Mouse (Mus musculus) heart, embryonic 13.5 days (tissue): ENCODE measurements around the gene Traf3ip2. TPM values are rescaled to one million over a fixed set of nuclear protein-coding genes. Genes with fewer than 3 reads are reported as not detected.
A peak's percentile ranks its signal among the peaks of the same experiment; 100 is the strongest.

Experiments
- ATAC-seq: fragments of 200-750 bp; cut with Nextera tagmentation; 2 replicates; pipeline ENCODE4 v1.8.0; 2017; ENCODE audit warnings: moderate TSS enrichment; ENCODE audit not compliant: insufficient number of reproducible peaks, low FRiP score, low TSS enrichment; ENCODE audit errors: extremely low read depth
- H3K27ac ChIP-seq: fragments of 300-500 bp; sonication (generic); replicated peaks from 2 replicates; pipeline ENCODE4 v1.5.1; 2015; ENCODE audit warnings: moderate library complexity, mild to moderate bottlenecking, inconsistent platforms
- H3K27me3 ChIP-seq: fragments of 300-500 bp; sonication (generic); replicated peaks from 2 replicates; pipeline ENCODE4 v1.6.1; 2015; ENCODE audit warnings: mild to moderate bottlenecking, inconsistent platforms
- H3K36me3 ChIP-seq: fragments of 300-500 bp; sonication (generic); 2 replicates; pipeline ENCODE4 v1.6.1; 2015; ENCODE audit warnings: mild to moderate bottlenecking, inconsistent platforms
- H3K4me1 ChIP-seq: fragments of 300-500 bp; sonication (generic); 2 replicates; pipeline ENCODE4 v1.6.1; 2015; ENCODE audit warnings: inconsistent platforms
- H3K4me2 ChIP-seq: fragments of 300-500 bp; sonication (generic); 2 replicates; pipeline ENCODE4 v1.6.1; 2015; ENCODE audit warnings: inconsistent platforms, mild to moderate bottlenecking, moderate library complexity
- H3K4me3 ChIP-seq: fragments of 300-500 bp; sonication (generic); 2 replicates; pipeline ENCODE4 v1.5.1; 2015; ENCODE audit warnings: moderate library complexity, mild to moderate bottlenecking, inconsistent platforms
- H3K9ac ChIP-seq: fragments of 300-500 bp; sonication (generic); 2 replicates; pipeline ENCODE4 v1.6.1; 2015; ENCODE audit warnings: inconsistent platforms, mild to moderate bottlenecking, moderate library complexity
- H3K9me3 ChIP-seq: fragments of 300-500 bp; sonication (generic); 2 replicates; pipeline ENCODE4 v1.6.1; 2016; ENCODE audit warnings: inconsistent platforms
- WGBS: fragments of 180-500 bp; shearing (Covaris S2); methylation state at CpG from one replicate; pipeline ENCODE4 v1.1.7; 2015; ENCODE audit warnings: mixed read lengths; 5-methylcytosine and 5-hydroxymethylcytosine counted together
- polyA plus RNA-seq: library from polyadenylated mRNA; unstranded; fragments of >200 nt; fragmentation: Nextera tagmentation; extraction: Ambion mirVana; gene quantifications from 2 replicates; pipeline ENCODE4 v1.2.1, GENCODE M21; 2015

The Traf3ip2 gene
- polyA plus RNA-seq, 1 experiment from 2014 or later = 10.3 TPM

DNA sequence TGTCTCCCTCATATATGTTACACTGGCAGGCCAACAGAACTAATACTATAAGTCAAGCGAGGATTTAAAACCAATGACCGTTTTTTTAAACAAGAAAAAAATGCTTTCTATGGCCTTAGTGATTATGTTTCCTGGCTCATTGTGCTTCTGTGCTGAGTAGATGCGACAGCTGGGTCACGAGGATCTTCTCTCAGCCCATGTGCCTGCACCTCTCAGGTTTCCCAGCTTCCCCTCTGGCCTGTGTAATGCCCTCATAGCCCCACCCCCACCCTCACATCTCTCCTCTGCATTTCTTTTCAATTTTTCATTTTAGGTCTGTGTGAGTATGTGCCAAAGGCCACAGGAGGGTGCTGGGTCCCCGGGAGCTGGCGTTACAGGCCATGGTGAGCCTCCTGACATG lies 20.6 kb downstream of the Traf3ip2 start:
- Histone ChIP-seq H3K4me3 (no peak overlapping the region), H3K36me3 (peaks cover 45% of the 10 kb centered on the region), H3K4me2 (no peak overlapping the region), H3K27me3 (no peaks in the 10 kb centered on the region), H3K9ac (no peak overlapping the region), H3K4me1 (peaks cover 48% of the 10 kb centered on the region), H3K27ac (no peak overlapping the region), H3K9me3 (no peaks in the 10 kb centered on the region)
- ATAC-seq = no peak
- 88% methylated on average over 6 of the region's 6 CpGs for whole genome bisulfite sequencing

DNA sequence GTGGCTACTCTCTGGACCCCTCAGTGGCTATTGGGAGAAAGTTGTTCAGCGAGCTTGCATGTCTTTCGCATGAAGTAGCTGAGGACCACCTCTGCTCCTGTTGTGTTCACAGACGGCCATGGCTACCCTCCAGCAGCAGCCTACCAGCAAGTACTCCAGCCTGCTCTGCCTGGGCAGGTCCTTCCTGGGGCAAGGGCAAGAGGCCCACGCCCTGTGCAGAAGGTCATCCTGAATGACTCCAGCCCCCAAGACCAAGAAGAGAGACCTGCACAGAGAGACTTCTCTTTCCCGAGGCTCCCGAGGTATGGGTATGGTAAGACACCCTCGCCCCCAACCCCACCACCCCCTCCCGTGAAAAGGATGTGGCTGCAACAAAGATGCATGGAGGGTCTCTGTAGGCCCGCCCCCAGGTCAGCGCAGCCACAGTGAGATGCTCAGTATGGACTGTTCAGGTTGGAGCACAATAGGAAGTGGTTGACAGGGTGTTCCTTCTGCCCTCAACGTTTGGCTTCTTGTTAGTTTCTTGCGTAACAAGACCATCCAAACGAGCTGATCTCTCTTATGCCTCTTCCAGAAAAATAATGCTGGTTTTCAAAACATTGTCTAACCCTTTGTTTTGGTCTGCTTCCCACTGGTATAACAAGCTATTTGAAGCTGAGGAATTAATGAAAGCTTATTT lies 21.8 kb downstream of the Traf3ip2 start:
- peaks cover 54% of the 10 kb centered on the region for H3K36me3 ChIP-seq
- no peak overlapping the region for H3K27ac ChIP-seq
- H3K4me3 ChIP-seq = no peak overlapping the region
- H3K9ac ChIP-seq = no peak overlapping the region
- peaks cover 37% of the 10 kb centered on the region for H3K4me1 ChIP-seq
- ATAC-seq = no peak
- no peak overlapping the region for H3K4me2 ChIP-seq
- H3K9me3 ChIP-seq = no peaks in the 10 kb centered on the region
- H3K27me3 ChIP-seq = no peaks in the 10 kb centered on the region
- WGBS = 82% methylated on average over 13 of the region's 13 CpGs

DNA sequence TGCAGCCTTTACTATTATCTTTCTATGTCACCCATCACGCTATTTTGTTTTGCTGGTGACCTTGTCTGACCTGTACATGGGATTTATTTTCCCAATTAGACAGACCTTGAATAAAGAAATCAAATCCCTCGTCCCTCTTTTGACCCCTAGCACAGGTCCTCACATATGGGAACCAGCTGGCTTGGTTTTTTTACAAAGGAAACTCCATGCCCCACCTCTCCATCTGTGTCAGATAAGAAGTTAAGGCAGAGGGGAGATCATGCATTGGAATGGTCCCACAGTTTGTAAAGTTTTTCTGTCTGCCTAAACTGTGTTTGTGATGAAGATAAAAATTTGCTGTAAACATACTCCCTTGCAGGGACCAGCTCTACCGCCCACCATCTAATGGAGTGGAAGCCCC lies 26.1 kb downstream of the Traf3ip2 start:
- WGBS = 45% methylated on average over 3 of the region's 3 CpGs
- H3K9ac ChIP-seq = no peak overlapping the region
- no peak overlapping the region for H3K27ac ChIP-seq

DNA sequence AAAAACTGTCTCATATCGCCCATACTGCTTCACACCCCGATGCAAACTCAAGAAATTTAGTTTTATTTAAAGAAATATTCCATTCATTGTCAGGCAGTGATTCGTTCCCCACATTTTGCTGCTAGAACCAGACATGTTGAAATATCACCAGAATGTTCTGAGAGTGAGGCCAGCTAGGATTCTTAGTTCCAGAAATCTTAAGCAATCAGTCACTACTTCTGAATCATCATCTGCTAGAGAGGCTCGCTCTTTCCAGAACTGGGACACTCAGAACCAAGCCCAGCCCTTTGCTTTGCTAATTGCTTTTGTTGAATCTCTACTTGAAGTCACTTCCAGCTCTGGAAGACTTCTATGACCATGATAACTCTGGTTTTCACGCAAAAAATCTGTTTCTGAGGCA lies 27.0 kb downstream of the Traf3ip2 start:
- no peak for ATAC-seq
- Histone ChIP-seq H3K9ac (no peak overlapping the region), H3K9me3 (no peaks in the 10 kb centered on the region), H3K4me3 (no peak overlapping the region), H3K4me1 (peaks cover 11% of the 10 kb centered on the region), H3K27ac (no peak overlapping the region), H3K4me2 (no peak overlapping the region), H3K36me3 (peaks cover 62% of the 10 kb centered on the region), H3K27me3 (no peaks in the 10 kb centered on the region)
- 86% methylated on average over 5 of the region's 5 CpGs for WGBS

More for the DNA sequence above, 26.1 kb downstream of the Traf3ip2 start:
- H3K36me3 ChIP-seq = peaks cover 67% of the 10 kb centered on the region
- H3K4me1 ChIP-seq = peaks cover 11% of the 10 kb centered on the region
- no peak for ATAC-seq
- H3K4me3 ChIP-seq = no peak overlapping the region
- no peaks in the 10 kb centered on the region for H3K27me3 ChIP-seq
- no peak overlapping the region for H3K4me2 ChIP-seq
- no peaks in the 10 kb centered on the region for H3K9me3 ChIP-seq

DNA sequence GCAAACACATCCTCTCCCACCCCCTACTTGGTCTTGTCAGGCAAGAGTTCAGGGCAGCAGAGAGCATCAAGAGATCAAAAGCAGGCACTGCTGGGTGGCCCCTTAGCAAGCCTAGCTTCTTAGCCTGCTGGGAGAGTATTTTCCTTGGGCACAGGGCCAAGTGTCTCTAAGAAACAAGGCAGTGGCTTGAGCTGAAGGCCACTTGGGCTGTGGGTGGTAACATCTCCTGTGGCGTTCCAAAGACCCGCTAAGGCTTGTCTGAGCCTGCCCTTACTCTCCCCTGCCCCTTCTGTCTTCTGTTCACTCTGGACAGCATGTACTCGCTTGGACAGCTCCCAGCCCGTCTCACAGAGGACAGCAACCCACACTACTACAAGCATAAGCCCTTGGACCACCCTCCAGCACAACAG lies 28.1 kb downstream of the Traf3ip2 start:
- WGBS = 22% methylated on average over 4 of the region's 4 CpGs
- Histone ChIP-seq H3K36me3 (peaks cover 55% of the 10 kb centered on the region), H3K27me3 (no peaks in the 10 kb centered on the region), H3K9me3 (no peaks in the 10 kb centered on the region), H3K4me3 (no peak overlapping the region), H3K9ac (peak overlapping the region; percentile 3; the same call in 1 of the 2 replicates), H3K27ac (peak overlapping the region; percentile 15; the same call in 1 of the 2 replicates), H3K4me2 (no peak overlapping the region), H3K4me1 (peaks cover 15% of the 10 kb centered on the region)
- no peak for ATAC-seq

DNA sequence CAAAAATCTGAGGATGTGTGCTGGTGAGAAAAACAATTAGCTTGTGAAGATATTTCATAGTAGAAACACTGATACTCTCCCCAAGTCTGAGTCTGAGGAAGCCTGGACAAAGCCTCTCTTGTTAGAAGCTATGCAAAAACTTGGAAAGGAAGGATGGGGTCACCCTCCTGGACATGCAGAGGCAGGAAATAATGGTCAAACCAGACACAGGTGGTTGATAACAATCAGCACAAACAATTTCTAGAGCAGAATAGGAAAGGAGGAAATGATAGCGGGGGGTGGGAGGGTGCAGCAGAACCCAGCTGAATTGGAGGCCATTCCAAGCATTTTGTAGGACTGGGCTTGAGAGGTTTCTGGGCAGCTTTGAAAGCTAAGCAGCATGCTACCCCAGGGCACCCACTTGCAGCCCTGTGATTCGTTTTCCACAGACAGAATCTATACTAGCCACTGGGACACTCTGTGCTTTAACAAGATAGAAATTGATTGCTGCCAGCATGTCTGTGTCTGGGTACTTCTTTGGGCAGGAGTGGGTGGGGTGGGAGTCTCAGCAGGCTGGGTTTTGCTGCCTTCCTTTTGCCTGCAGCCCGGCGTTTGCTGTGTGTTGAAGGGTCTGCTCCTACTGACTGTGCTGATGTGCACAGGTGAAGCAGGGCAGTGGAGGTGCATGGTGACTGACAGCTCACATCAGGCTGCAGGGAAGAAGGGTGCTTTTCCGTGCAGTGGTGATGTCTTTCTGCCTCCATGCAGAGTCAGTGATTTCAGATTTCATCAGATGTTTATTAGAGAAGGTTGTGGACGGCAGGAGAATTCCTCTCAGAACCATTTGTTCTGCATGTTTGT lies 33.3 kb downstream of the Traf3ip2 start:
- 38% methylated on average over 6 of the region's 6 CpGs for WGBS
- no peak for ATAC-seq
- peaks cover 28% of the 10 kb centered on the region for H3K4me1 ChIP-seq
- peaks cover 59% of the 10 kb centered on the region for H3K36me3 ChIP-seq
- peak overlapping the region; percentile 15; the same call in 1 of the 2 replicates for H3K9ac ChIP-seq
- no peaks in the 10 kb centered on the region for H3K27me3 ChIP-seq
- no peak overlapping the region for H3K4me3 ChIP-seq
- no peaks in the 10 kb centered on the region for H3K9me3 ChIP-seq
- H3K27ac ChIP-seq = peak overlapping the region; percentile 53
- H3K4me2 ChIP-seq = 0 out of 2 replicates have a peak overlapping the region, but pooled peaks have one; percentile 5

DNA sequence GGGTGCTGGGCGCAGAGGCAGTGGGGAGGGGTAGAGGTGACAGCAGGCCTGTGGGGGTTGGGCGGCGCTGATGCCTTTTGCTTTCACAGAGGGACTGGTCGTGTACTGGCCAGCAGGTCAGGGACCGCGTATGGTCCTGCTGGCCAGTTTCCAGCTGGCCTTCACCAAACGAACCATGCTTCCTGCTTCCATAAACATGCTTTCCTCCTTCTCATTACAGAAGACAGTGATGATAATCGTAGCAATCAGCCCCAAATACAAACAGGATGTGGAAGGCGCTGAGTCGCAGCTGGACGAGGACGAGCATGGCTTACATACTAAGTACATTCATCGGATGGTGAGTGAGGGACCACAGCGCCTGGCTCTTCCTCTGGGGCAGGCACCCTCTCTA lies 33.9 kb downstream of the Traf3ip2 start:
- Histone ChIP-seq H3K4me3 (no peak overlapping the region), H3K9me3 (no peaks in the 10 kb centered on the region), H3K27me3 (no peaks in the 10 kb centered on the region), H3K9ac (peak overlapping the region; percentile 15; the same call in 1 of the 2 replicates), H3K4me2 (0 out of 2 replicates have a peak overlapping the region, but pooled peaks have one; percentile 5), H3K4me1 (peaks cover 25% of the 10 kb centered on the region), H3K36me3 (peaks cover 65% of the 10 kb centered on the region), H3K27ac (peak overlapping the region; percentile 53; the same call in 1 of the 2 replicates)
- ATAC-seq = no peak
- whole genome bisulfite sequencing = 27% methylated on average over 14 of the region's 14 CpGs

DNA sequence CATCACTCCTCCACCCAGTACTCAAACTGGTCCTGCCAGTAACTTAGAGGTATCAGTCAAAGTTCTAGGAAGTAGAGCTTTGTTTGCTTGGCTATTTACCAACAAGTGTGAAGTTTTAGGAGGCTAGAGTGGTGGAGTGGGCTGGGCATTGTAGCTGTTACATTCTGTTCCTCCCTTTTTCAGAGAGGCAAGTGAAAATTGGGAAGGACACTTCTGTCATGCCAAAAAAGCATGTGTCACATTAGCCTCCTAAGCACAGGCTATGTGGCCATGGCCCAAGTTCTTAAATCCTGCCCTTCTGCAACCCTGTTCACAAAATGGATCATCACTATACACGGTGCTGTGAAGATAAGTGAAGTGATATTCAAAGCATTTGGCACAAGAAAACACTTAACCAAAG lies 34.4 kb downstream of the Traf3ip2 start:
- WGBS = 34% methylated on average over 1 of the region's 1 CpGs
- H3K27ac ChIP-seq = no peak overlapping the region
- H3K4me3 ChIP-seq = no peak overlapping the region
- peaks cover 25% of the 10 kb centered on the region for H3K4me1 ChIP-seq
- no peaks in the 10 kb centered on the region for H3K27me3 ChIP-seq
- H3K9ac ChIP-seq = no peak overlapping the region
- no peak for ATAC-seq
- H3K4me2 ChIP-seq = no peak overlapping the region
- no peaks in the 10 kb centered on the region for H3K9me3 ChIP-seq
- H3K36me3 ChIP-seq = peaks cover 70% of the 10 kb centered on the region

DNA sequence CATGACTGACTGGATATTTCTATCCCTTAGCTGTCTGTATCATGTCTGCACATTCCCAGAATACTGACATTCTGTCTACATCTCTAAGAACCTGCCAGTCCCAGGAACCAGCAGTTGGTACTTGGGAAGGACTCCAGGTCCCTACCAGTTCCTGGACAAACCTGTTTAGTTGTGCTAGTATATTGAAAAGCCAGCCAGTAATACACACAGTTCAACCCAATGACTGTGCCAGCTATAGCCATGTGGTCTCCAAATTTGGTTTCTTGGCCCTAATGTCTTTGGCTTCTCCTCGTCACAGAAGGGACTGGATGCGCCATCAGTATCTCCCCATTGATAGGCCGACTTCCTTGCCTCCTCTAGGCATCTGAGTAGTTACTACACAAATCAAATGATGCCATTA lies 35.5 kb downstream of the Traf3ip2 start:
- no peak overlapping the region for H3K4me3 ChIP-seq
- no peaks in the 10 kb centered on the region for H3K27me3 ChIP-seq
- H3K4me1 ChIP-seq = peaks cover 25% of the 10 kb centered on the region
- no peak overlapping the region for H3K4me2 ChIP-seq
- H3K9me3 ChIP-seq = no peaks in the 10 kb centered on the region
- ATAC-seq = no peak
- no peak overlapping the region for H3K27ac ChIP-seq
- peaks cover 60% of the 10 kb centered on the region for H3K36me3 ChIP-seq
- WGBS = 86% methylated on average over 3 of the region's 3 CpGs
- H3K9ac ChIP-seq = no peak overlapping the region

DNA sequence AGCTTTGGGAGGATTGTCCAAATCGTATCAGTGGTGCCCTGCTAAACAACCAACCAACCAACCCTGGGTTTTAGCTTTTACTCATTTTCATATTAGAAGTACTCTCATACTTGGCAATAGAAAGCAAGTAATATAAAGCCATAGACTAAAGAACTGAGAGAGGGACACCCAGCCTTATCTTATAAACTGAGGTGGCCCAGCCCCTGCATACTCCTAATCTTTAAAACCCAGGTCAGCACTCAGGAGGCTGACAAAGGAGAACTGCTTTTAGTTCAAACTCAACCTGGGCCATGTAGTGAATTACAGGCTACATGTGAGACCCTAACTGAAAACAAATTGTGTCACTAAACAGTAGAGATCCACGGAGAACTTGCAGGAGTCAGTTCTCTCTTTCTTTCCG lies 36.8 kb downstream of the Traf3ip2 start:
- H3K27me3 ChIP-seq = no peaks in the 10 kb centered on the region
- no peak for ATAC-seq
- 87% methylated on average over 3 of the region's 3 CpGs for WGBS
- peaks cover 62% of the 10 kb centered on the region for H3K36me3 ChIP-seq
- no peak overlapping the region for H3K9ac ChIP-seq
- no peak overlapping the region for H3K4me3 ChIP-seq
- H3K4me1 ChIP-seq = peaks cover 37% of the 10 kb centered on the region
- H3K27ac ChIP-seq = no peak overlapping the region
- H3K9me3 ChIP-seq = no peaks in the 10 kb centered on the region
- H3K4me2 ChIP-seq = no peak overlapping the region

DNA sequence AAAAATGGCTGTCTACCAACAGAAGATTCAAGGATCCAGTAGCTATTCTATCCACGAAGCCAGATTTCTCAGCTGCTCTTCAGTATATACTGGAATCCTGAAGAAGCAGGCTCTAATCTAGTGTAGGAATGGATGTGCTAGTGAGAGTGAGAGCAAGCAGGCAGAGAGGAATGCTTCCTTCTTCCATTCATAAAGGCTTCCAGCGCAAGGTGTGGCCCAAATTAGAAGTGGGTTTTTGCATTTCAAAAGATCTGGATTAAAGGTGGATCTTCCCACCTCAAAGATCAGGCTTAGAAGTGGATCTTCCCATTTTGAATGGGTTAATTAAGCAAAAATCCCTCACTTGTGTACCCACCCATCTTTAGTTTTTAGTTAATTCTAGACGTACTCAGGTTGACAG lies 37.6 kb downstream of the Traf3ip2 start:
- no peak overlapping the region for H3K4me3 ChIP-seq
- H3K27me3 ChIP-seq = no peaks in the 10 kb centered on the region
- H3K9ac ChIP-seq = no peak overlapping the region
- H3K27ac ChIP-seq = no peak overlapping the region
- H3K36me3 ChIP-seq = peaks cover 62% of the 10 kb centered on the region
- ATAC-seq = no peak
- no peaks in the 10 kb centered on the region for H3K9me3 ChIP-seq
- peaks cover 37% of the 10 kb centered on the region for H3K4me1 ChIP-seq
- WGBS = 92% methylated on average over 3 of the region's 3 CpGs
- no peak overlapping the region for H3K4me2 ChIP-seq
